Mouse (Mus musculus): Measurements from ENCODE around the gene Ngdn.

- TF ChIP-seq POLR2A (IDR thresholded peaks at IDR 0.05; ENCODE audit: borderline replicate concordance, control insufficient read depth, low read depth, low read length), result no peak
- no peak for TF ChIP-seq CTCF (IDR thresholded peaks at IDR 0.05; ENCODE audit: control insufficient read depth, insufficient read depth, low read length)
These were observed 47.4 kb upstream of the Ngdn start for GRCm38 (mm10) chr14:54967874-54968273.

All from bone marrow, adult 2 months (tissue).